Mouse (Mus musculus) stomach, postnatal 0 days (tissue): ENCODE data around the gene Mei1.

ENCODE experiments used
- CTCF ChIP-seq: IDR thresholded peaks from 2 replicates; pipeline ENCODE4 v1.5.1; 2016; ENCODE audit warnings: antibody characterized with exemption, low read depth, mild to moderate bottlenecking, moderate library complexity
- EP300 ChIP-seq: optimal IDR thresholded peaks from 2 replicates; pipeline ENCODE3; 2016; ENCODE audit warnings: antibody characterized with exemption

DNA sequence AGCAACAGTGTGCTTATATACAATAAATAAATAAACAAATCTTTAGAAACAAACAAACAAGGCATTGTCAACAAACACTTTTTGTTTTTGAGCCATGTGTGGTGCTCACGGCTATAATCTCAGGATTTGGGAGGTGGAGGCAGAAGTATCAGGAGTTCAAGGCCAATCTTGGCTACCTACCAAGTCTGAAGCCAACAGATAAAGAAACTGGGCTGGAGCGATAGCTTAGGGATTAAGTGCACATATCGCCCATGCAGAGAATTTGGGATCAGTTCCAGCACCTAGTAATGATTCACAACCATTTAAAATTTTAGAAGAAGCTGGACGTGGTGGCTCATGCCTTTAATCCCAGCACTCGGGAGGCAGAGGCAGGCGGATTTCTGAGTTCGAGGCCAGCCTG, 3.7 kb downstream of the Mei1 start:
- TF ChIP-seq CTCF (no peak), EP300 (no peak)
